Mouse (Mus musculus): ENCODE results near the gene Hhatl.

Gene Hhatl

DNA sequence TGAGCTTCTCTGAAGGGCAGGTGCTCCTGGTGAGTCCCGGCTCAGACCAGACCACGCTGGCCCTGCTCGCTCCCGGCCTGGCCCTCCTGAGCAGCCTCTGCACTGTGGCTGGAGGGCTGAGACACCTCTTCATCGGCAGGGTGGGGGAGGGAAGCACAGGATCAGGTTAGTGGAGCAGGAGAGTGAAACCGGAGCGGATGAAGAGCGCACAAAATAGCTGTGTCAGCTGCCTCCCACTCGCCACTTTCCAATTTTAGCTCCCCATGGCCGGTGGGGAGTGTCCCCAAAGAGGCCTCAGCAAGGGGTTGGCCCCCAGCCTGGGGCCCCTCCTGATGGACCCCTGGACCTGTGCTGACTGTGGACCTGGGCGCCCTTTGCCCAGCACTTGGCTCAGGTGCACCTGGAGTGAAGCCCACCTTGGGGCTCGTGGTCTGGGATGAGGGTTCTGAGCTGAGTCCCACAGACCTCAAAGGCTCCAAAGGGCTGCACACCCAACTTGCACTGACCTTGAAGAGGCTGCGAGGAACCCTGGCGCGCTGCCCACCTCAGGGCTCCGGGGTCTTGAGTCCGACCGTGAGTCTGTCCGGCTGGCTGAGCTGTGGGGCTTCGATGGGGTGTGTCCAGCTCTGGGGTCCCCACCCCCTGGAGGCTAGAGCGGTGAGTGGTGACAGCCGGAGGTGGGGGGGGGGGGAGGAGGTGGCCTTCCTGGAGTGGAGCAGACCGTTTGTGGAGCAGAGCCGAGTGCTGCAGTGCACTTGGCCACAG is at the start of gene Hhatl:
TSS of gene Hhatl (minus strand) at position 751 of the 765 bp plus-strand sequence.
- DNase-seq (ENCODE audit: low read depth, low spot score) = no peak

- DNase-seq (ENCODE audit: low read depth, low spot score) = no peak
Observed at GRCm38 (mm10) chr9:121839622-121839965, 47.3 kb upstream of the Hhatl start.

DNA sequence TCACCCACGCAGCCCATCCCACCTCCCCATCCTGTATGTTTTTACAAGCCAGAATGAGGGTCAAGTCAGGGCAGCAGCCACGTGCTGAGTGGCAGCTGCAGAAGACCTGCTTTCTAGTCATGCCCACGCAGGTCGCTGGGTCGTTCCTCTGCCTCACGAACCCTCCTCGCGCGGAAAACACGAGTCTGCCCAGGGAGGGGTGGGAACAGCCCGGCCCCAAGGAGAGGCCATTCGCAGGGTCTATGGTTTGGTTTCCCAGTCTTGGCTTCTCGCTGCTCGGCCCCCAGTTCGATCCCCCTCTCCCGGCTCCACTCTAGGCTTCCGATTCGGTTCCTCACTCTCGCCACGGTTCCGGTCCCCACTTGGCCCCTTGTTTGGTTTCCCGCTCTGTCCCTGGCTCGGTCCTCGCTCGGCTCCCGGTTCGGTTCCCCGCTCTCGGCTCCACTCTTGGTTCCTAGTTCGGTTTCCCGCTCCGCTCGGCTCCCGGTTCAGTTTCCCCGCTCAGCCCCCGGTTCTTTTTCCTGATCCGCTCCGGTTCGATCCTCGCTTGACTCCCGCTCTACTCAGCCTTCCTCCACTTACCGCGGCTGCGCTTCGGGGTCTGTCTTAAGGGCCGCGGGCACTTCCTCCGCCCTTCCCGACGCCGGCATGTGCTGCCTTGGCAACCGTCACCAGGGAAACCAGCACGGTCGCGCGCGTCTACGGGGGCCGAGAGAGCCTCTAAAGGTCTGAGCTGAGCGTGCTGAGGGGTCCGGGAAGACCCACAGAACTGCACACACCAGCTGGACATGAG is 46.7 kb upstream of the Hhatl start, which contains the start of gene Ccdc13:
TSS of gene Ccdc13 (minus strand) at position 633 of the 793 bp plus-strand sequence.
- DNase-seq (ENCODE audit: low read depth, low spot score) = peak; percentile 91

GRCm38 (mm10) chr9:121838008-121838407 is 45.7 kb upstream of the Hhatl start:
- no peak for DNase-seq (ENCODE audit: low read depth, low spot score)

GRCm38 (mm10) chr9:121833825-121834224 is 41.5 kb upstream of the Hhatl start:
- DNase-seq (ENCODE audit: low read depth, low spot score) = no peak

- DNase-seq (ENCODE audit: low read depth, low spot score) = peak; percentile 78
Observed at GRCm38 (mm10) chr9:121830956-121831293, 38.6 kb upstream of the Hhatl start.

DNA sequence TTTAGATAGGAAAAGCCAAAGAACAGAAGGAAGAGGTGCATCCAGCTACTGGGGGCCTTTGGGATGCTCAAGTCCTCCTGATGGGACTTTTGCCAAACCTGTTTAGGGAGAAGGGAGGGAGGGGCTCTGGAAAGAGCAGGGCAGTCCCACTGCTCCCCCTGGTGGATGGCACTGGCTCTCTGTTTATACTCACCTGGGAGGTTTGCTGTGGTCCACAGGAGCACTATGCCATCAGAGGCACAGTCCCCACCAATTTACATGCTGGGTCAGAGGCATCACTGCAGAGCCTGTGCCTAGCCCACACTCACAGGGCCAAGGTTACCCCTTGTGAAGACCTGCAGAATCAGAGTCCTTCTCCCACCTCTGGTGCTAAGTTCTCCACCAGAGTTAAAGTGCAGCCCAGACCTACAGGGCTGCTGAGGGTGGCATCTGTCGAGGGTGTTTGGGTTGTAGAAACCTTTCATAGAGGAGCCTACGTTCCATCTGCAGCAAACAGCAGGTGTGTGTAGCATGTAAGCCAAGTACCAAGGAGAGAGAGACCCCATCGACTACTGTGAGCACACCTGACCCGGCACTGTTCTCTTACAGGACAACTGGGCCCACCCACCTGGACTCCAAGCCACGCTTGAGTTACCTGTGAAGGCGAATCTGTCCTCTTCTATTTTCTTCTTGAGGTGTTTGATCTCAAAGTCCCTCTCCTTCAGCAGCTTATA is 38.1 kb upstream of the Hhatl start:
- peak; percentile 64 for DNase-seq (ENCODE audit: low read depth, low spot score)

DNA sequence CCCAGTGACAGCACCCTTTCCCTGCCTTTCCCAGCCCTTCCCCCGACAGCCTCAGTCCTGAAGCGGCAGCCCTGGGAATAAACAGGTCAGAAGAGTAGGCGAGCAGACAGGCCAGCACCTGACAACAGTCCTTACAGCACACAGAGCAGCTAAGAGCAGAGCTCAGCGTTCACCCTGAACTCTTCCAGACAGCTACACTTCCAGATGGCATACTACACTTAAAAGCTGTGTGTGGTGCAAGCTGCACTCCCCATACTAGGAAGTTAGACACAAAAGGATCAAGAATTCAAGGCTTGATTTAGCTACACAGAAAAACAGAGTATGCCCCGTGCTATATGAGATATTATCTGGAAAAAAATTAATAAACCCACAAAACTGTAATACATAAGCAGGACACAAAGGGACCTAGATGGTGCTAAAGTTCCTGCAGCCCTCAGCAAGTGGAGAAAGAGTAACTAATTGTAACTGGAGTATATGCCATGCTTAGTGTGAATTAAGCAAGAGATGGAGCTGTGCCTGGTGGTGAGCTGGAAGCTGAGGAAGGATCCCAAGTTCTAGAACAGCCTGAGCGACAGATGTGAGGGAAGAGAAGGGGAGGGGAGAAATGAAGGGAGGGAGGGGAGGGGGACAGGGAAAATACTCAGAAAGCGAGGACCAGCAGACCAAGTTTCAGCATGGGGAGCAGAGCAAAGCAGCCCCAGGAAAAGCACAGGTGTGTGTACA is 37.1 kb upstream of the Hhatl start:
- no peak for DNase-seq (ENCODE audit: low read depth, low spot score)

GRCm38 (mm10) chr9:121828314-121828713 is 36.0 kb upstream of the Hhatl start:
- no peak for DNase-seq (ENCODE audit: low read depth, low spot score)

DNA sequence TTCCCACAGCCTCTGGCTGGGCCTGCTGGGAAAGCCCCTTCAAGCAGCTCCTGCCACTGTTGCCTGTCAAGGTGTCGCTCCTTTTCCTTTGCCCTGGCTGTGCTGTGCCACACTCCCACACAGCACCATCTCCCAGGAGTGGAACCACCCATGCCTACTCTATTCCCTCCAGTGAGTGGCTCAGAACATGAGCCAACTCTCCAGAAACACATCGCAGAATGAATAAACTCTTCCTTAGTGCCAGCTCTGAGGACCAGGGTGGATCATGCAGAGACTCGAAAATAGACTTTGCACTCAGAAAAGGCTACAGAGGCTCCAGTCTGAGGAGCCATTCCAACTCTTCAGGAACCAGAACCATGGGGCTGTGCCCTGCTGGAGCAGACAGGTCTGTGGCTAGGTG is 34.0 kb upstream of the Hhatl start:
- DNase-seq (ENCODE audit: low read depth, low spot score) = no peak

DNA sequence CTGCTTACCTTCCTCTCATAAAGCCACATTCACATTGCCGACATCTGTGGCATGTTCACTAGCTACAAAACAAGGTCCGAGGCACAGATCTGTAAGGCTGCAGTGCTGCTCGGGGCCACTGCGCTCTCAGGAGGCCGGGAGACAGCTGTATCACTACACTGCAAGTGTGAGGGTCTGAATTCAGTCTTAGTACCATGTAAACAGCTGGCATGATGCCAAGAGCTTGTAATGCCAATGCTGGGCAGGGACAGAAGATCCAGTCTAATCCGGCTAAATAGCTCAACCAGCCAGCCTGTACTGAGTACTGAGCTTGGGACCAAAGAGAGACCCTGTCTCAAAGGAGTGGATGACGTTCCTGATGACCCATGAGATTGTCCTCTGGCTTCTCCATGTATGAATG is 31.7 kb upstream of the Hhatl start:
- DNase-seq (ENCODE audit: low read depth, low spot score) = no peak

- DNase-seq (ENCODE audit: low read depth, low spot score) = no peak
Observed at GRCm38 (mm10) chr9:121823051-121823450, 30.7 kb upstream of the Hhatl start.

DNA sequence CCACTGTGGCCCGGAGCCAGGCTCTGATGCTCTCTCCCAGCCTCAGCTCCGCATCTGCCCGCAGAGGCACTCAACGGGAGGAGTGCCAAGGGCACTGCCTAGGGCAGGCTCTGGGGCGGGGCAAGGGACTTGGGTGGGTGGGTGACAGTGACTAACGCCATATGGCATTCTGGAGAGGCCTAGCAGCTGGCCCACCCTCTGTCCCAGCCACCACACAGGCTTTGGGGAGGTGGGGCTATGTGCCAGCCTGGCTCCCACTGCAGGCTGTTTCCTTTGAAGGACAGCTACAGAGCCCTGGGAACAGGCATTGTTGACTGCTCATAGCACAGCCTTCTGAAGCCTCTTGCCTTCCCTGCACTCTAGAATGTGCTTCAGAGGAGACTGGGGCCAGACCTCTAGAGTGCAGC is 30.3 kb upstream of the Hhatl start:
- DNase-seq (ENCODE audit: low read depth, low spot score) = no peak

DNA sequence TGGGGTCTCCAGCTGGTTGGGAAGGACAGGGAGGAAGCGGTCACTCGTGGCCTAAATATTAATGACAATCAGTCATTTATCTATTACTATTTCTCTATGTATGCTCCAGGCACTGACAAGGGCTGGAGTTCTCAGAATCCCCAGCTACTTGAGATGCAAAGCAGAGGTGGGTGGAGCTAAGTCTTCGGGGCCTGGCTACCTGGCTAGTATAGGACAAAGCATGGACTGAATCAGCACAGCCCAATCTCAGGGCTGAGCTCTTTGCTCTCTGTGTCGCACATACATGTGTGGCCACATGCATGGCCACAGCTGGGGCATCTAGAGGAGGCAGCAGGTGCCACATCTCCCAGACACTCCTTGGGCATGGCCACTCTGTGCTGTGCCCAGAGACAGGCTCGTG is 28.5 kb upstream of the Hhatl start:
- no peak for DNase-seq (ENCODE audit: low read depth, low spot score)

DNA sequence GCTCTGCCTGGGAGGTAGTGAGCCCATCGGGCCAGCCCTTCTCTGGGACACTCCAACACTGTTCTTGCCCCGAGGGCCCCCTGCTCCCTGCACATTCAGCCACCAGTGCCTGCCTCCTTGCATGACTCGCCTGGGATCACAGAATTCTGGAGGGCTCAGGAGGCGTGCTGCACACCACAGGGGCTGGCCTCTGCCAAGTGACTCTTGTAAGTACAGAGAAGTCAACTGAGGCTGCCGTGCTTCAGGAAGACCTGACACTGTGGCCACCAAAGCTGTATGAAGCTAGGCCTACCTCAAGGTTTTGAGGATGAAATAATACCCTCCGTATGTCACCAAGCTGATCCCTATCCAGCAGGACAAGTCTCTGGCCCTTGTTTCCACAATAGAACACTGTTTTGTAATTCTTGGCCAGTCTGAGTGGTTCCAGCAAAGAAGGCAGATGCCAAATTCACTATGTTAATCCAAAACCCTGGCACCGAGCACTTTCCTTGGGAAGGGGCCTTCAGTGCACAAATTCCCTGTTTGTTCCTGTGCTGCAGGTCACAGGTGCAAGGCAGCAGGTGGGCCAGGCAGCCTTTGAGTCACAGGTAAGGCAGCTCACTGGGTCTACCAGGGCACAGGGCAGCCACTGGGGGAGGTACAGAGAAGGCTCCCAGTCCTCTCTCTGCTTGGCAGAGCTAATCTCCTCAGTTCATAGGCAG is 27.6 kb upstream of the Hhatl start:
- DNase-seq (ENCODE audit: low read depth, low spot score) = no peak

- no peak for DNase-seq (ENCODE audit: low read depth, low spot score)
Observed at GRCm38 (mm10) chr9:121819073-121819770, 26.9 kb upstream of the Hhatl start.

- DNase-seq (ENCODE audit: low read depth, low spot score) = no peak
Observed at GRCm38 (mm10) chr9:121815183-121815582, 22.9 kb upstream of the Hhatl start.

DNA sequence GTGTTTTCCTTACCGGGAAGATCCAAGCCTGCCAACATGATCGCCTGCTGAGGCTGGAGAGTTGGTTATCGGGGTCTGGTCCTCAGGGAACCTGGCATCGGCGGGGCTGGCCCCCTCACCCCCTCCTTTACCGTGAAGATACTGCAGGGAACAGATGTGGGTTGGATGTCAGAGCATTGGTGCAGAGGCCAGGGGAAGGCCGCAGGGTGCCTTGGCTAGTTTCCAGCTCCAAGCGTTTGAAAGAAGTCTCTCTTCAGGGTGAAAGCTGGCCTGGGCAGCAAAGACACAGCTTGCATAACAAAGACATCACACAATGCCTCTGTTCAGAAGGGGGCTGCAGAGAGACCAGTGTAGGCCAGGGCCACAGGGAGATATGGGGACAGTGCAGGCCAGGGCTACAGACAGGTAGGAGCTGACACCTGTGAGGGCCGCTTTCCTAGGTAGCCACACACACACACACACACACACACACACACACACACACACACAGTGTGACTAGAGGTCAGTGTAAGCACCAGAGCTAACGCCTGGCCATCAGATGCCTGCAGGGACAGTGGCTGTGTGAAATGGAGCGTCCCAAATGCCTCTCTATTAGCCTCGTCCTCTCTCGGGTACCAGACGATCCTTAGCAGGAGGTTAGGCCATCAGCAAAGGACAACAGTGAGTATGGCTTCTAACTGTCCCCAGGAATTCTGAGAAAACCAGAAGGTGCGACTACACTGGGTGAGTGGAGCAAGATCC is 17.9 kb upstream of the Hhatl start:
- DNase-seq (ENCODE audit: low read depth, low spot score) = no peak

GRCm38 (mm10) chr9:121808511-121808910 is 16.2 kb upstream of the Hhatl start:
- no peak for DNase-seq (ENCODE audit: low read depth, low spot score)

DNA sequence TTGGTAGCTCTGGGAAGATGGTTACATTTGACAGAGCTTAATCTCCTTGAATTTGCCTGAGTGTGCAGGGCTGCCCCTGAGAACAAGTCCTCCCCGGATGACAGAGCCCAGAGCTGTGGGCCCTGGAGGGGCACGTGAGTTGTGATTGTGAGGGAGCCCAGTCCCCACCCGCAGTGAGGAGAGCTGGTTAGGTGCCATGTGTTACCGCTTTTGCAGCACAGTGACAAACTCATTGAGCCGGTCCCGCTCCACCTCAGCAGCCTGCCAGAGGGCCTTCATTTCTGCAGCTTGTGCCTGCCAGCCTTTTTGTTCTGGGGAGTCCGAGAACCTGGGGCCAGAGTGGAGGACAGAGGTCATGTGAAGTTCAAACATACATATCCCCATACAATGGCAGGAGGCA is 15.6 kb upstream of the Hhatl start:
- no peak for DNase-seq (ENCODE audit: low read depth, low spot score)
